Mouse (Mus musculus) inflammation-experienced regulatory T-cells (primary cell): ENCODE data around the gene Shank1. TPM values are rescaled to one million over a fixed set of nuclear protein-coding genes. Genes with fewer than 3 reads are reported as not detected.

Source experiments
- polyA plus RNA-seq, 2 experiments: library from polyadenylated mRNA; unstranded; fragments of 100-300 nt; shearing (Covaris generic); gene quantifications; one replicate each; pipeline ENCODE4 v1.2.1; 2017

Gene Shank1
- under 1 TPM; 0.10 to 0.24 TPM for polyA plus RNA-seq

DNA sequence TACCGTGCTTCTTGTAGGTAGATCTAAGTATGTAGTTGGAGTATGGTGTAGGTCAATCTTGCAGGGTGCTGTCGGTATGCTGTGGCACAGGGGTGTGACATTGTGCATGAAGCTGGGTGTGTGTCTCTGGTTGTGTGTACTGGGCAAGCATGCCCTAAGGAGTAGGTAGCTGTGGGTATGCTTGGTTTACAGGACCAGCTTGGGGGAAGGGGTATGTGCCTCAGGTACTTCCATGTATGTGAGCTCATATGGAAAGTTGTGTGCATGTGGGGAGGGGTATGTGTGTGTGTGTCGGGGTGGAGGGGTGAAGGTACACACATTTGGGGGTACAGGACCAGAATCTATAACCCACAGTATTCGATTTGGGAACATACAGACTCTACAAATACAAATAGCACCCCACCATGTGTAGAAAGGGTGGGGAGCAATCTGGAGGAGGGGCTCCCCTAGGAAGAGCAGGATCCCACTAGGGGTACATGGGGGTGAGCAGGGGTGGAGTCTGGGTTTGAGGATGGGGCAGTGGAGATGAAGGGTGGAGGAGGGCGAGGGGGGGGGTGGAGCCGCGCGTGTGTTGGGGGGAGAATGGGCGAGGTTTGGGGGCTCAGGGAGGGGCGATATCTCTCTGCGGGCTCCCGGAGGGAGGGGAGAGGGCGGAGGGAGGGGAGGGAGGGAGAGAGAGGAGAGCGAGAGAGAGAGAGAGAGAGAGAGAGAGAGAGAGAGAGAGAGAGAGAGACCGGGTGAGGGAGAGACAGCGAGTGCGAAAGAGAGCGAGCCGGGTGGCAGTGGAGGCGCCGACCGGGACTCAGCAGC lies at the start of gene Shank1:
Gene Shank1 (plus strand): TSS at position 779 of the 810 bp plus-strand sequence.

DNA sequence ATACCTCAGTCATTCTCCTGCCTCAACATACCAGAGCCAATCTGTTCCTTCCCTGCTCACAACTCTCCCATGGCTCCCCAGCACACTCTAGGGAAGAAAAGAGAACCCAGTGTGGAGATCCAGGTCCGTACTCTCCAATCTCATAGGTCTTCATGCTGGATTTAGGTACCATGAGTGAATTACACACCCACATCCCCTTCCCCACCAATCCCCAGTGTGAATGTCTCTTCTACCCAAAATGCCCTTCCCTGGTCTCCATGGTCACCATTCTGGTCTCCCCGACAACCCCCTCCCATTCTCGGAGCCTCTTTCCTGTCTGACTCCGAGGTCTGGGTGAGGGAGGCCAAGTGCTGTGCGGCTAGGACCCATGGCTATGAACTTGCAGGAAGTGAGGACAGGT lies 48.9 kb upstream of the Shank1 start, which contains the start of gene Gm15517:
Gene Gm15517 (plus strand): TSS at position 301 of the 400 bp plus-strand sequence.

DNA sequence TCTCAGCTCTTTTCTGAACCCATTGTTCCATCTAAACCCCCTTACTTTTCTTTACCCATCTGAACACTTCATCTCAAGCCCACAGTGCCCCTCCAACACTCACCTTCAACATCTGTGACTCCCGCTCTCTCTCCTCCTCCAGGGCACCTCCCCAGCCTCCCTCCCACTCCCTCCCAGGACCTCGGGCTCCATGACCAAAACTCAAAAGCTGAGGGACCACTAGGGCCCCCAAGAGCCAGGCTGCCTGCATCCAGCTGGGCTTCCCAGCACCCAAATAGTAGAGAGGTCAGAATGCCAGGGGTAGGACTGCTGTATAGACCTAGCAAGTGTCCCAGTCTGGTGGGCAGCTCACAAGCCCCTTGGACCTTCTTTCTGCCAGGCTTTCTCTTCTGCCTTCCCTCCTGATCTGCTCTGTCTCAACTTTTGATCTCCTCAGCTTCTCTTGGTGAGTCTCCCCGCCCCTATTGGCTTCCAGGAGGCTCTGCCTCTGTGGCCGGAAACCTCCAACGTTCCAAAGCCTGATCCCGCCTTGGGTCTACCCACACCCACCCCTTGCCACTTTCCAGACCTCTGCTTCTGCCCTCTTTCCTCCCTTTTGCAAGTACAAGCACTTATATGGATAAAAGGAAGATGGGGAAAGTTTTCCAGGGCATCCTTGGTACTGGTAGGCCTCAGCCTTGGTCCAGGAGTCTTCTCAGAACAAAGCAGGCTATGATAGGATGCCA lies 3.4 kb upstream of the Shank1 start, which contains the start of gene Clec11a:
Gene Clec11a (minus strand): TSS at position 387 of the 725 bp plus-strand sequence.

DNA sequence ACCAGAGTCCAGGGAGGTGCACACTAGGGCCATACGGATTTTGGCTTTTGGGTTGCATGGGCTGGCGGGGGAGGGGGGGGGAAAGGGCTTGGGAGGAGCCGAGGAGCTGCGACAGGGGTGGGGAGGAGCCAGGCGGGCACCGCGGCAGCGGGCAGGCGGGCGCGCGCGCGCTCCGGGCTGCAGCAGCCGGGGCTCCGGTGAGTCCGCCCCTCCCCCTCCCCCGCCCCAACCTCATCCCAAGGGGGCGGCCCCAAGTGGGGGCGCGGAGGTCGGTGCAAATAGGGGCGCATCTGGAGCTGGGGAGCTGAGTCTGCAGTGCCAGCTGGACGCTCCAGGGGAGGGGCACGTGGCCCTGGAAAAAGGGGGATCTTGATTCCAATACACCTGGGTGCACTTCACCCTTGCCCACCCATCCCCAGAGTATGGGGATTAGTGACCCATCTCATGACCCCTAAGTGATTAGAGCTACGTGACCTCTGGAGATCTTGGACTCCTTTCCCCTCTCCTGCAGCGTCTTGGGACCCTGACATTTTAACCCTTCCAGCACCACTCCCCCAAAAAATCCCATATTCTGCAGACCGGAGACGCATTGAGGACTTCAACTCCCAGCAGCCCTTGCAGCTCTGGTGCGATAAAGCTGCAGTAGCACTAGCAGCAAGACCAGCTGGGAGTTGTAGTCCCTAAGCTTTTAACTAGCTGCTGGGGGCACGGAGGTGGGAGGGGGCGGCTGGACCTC lies 74.1 kb downstream of the Shank1 start, which contains the start of gene Syt3:
Gene Syt3 (plus strand): TSS at position 123 of the 736 bp plus-strand sequence.

DNA sequence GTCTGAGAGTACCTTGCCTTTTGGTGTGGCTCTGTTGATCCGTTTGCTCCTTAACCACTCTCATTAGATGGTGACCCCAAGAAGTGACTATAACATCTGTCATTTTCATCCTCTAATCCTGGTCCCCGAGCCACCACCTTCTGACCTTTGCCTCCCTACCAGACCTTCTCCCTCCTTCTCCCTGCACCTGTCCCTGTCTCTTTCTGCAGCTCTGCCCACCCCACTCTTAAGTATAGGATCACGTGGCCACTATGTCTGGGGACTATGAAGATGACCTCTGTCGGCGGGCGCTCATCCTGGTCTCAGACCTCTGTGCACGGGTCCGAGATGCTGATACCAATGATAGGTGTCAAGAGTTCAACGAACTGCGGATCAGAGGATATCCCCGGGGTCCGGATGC lies 75.7 kb downstream of the Shank1 start, which contains the start of gene 1700008O03Rik:
Gene 1700008O03Rik (minus strand): TSS at position 101 of the 400 bp plus-strand sequence.

Other genes starting within 250 kb of the Shank1 start
- not detected for gene Klk1b21, start 207.9 kb upstream of the Shank1 start, polyA plus RNA-seq
- not detected for gene Klk1b22, start 197.6 kb upstream of the Shank1 start, polyA plus RNA-seq
- gene Klk1b16, start 173.5 kb upstream of the Shank1 start, polyA plus RNA-seq: not detected
- under 1 TPM in 1 of 2 experiments, not detected in 1; 0.84 TPM for gene Klk1b24, start 122.0 kb upstream of the Shank1 start, polyA plus RNA-seq
- gene Klk1b3, start 112.1 kb upstream of the Shank1 start, polyA plus RNA-seq: not detected
- under 1 TPM in 1 of 2 experiments, not detected in 1; 0.59 TPM for gene Klk1b4, start 102.8 kb upstream of the Shank1 start, polyA plus RNA-seq
- not detected for gene Klk1b5, start 94.3 kb upstream of the Shank1 start, polyA plus RNA-seq
- gene Klk1, start 84.9 kb upstream of the Shank1 start, polyA plus RNA-seq: under 1 TPM in 1 of 2 experiments, not detected in 1; 0.65 TPM
- gene Gm36864, start 74.1 kb upstream of the Shank1 start, polyA plus RNA-seq: 1 to 10 TPM in 1 of 2 experiments, not detected in 1; 2.8 TPM
- gene 1700028J19Rik, start 63.6 kb upstream of the Shank1 start, polyA plus RNA-seq: 1 to 10 TPM; 1.5 to 4.0 TPM
- 100 to 1,000 TPM; 133 to 173 TPM for gene 2410002F23Rik, start 63.5 kb upstream of the Shank1 start, polyA plus RNA-seq
- 1 to 10 TPM in 1 of 2 experiments, under 1 TPM in 1; 0.18 to 1.3 TPM for gene Acp4, start 52.9 kb upstream of the Shank1 start, polyA plus RNA-seq
- not detected for gene Gm15517, start 48.8 kb upstream of the Shank1 start, polyA plus RNA-seq
- under 1 TPM; 0.31 to 0.95 TPM for gene Clec11a, start 3.4 kb upstream of the Shank1 start, polyA plus RNA-seq
- gene Syt3, start 73.8 kb downstream of the Shank1 start, polyA plus RNA-seq: under 1 TPM; 0.23 to 0.55 TPM
- gene 1700008O03Rik, start 75.6 kb downstream of the Shank1 start, polyA plus RNA-seq: under 1 TPM; 0.47 to 0.69 TPM
- under 1 TPM; 0.18 to 0.64 TPM for gene Lrrc4b, start 118.8 kb downstream of the Shank1 start, polyA plus RNA-seq
- gene Aspdh, start 155.1 kb downstream of the Shank1 start, polyA plus RNA-seq: 1 to 10 TPM in 1 of 2 experiments, not detected in 1; 1.2 TPM
- gene Josd2, start 157.7 kb downstream of the Shank1 start, polyA plus RNA-seq: 100 to 1,000 TPM in 1 of 2 experiments, 10 to 100 TPM in 1; 94.8 to 118 TPM
- gene Emc10, start 186.3 kb downstream of the Shank1 start, polyA plus RNA-seq: 100 to 1,000 TPM; 151 to 196 TPM
- 1 to 10 TPM; 3.0 to 7.2 TPM for gene Fam71e1, start 186.3 kb downstream of the Shank1 start, polyA plus RNA-seq
- gene Mybpc2, start 214.4 kb downstream of the Shank1 start, polyA plus RNA-seq: not detected
- gene Spib, start 221.8 kb downstream of the Shank1 start, polyA plus RNA-seq: 1 to 10 TPM; 2.6 to 6.3 TPM
- gene Pold1, start 238.6 kb downstream of the Shank1 start, polyA plus RNA-seq: 10 to 100 TPM; 46.3 to 81.8 TPM
- gene Nr1h2, start 243.7 kb downstream of the Shank1 start, polyA plus RNA-seq: 100 to 1,000 TPM; 132 to 172 TPM